Mouse (Mus musculus) testis, postnatal 10 days (tissue): Measurements from ENCODE around the gene Pnmal1.
A peak's percentile ranks its signal among the peaks of the same experiment; 100 is the strongest.
"Not testable (repeated sequence)": the region's sequence is repeated elsewhere in the genome, so short reads cannot be mapped to it uniquely, and the experiment has no call there.

Experiments
- DNase-seq: peaks from one replicate; pipeline ENCODE4 v3.0.0; 2021; ENCODE audit warnings: low spot score

The Pnmal1 gene

DNA sequence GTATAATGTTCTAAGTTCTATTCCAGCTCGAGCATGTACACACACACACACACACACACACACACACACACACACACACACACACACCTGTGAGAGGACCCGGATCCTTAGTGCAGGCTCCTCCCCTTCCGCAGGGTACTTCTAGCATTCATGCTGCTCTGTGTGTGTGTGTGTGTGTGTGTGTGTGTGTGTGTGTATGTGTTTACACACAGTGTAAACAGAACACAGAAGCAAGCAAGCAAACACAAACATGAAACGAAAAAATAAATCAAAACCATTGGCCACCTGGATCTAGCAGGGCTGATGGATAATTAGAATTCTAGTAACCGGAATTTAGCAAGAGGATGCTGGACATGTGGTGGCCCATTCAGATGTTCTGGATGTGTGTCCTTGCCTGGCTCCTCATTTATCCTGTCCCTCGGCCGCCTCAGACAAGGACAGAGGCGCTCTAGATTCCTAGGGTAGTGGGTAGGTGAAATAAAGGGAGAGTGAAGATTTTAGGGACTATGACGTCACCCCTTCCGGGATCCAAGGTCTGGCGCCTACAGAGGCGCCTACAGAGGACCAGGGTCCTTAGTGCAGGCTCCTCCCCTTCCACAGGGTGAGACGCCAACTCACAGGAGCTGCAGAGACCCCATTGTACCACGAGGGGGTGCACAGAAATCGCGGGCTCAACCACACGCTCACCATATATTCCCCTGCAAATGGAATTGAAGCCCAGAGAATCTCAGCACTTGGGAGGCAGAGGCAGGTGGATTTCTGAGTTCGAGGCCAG is 8.4 kb upstream of the Pnmal1 start:
- peak; percentile 82 for DNase-seq

DNA sequence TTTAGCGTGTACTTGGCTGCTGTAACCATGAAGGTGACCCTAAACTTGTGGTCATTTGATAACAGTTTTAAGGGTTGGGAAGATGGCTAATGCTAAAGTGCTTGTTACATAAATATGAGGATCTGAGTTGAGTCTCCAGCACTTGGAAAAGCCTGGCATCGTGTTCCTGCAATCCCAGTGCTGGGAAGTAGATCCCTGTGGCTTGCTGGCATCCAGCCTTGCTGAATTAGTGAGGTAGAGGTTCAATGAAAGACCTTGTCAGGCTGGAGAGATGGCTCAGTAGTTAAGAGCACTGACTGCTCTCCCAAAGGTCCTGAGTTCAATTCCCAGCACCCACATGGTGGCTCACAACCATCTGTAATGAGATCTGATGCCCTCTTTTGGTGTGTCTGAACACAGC is 5.7 kb upstream of the Pnmal1 start:
- not testable (repeated sequence) for DNase-seq

DNA sequence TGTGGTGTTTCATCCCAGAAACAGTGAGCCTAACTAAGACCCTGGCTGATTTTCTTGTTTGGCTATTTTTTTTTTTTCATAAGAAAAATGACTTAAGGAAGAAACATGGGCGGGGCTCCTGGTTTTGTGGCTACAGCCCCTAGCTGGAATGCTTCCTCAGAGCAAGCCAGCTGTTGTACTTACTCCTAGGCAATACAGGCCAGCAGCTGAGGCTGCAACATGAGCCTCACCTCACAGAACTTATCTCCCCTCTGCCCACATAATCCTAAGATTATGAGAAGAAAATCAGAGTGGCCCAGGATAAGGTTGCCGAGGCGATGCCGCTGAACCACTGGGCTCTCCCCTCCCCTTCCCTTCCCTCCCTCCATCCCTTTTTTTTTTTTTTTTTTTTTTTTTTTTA is 3.8 kb upstream of the Pnmal1 start:
- no peak for DNase-seq

DNA sequence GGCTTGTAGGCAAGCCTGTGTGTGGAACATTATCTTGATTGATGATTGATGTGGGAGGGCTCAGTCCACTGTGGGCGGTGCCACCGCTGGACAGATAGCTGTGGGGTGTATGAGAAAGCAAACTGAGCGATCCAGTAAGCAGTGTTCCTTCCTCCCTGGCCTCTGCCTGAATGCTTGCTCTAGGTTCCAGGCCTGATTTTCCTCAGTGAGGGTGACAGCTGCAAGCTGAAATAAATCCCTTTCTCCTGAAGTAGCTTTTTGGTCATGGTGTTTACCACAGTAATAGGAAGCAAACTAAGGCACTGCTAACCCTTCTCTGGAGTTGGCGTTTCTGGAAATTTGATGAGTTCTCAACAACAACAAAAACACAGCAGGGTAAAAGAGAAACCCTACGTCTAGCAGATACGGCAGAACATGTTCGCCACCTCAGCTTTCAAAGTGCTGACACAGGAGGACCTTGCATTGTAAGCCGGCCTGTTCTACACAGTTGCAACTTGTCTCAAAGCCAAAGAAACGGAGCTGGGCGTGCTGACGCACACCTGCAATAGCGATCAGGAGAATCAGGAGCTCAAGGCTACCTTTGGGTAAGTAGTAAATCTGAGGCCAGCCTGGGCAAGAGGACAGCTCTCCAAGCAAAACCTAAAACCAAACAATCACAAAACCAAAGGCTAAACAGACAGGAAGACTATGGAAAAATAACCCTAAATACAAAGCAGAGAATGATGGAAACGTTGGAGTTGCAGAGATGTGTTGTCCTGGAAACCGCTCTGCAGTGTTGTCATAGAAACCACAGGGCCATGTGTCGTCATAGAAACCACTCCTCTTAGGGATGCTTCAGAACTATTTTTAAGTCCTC is 2.8 kb upstream of the Pnmal1 start:
- DNase-seq, result no peak

DNA sequence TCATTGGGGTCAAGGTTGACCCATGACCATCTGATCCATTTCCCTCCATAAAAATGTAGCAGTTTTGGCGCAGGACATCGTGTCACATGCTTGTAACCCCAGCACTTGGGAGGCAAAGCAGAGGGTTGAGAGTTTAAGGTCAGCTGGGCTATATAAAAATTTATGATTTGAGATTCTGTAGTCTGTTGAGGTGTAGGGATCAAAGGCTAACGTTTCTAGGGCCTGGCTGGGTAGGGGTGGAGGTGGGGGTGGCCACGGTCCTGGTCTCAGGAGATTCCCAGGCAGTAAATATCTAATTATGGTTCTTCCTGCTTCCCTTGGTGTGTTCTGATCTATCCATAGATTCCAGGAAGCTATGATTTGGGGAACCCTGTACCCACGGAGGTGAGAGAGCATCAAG is 2.2 kb downstream of the Pnmal1 start:
- DNase-seq, result no peak

DNA sequence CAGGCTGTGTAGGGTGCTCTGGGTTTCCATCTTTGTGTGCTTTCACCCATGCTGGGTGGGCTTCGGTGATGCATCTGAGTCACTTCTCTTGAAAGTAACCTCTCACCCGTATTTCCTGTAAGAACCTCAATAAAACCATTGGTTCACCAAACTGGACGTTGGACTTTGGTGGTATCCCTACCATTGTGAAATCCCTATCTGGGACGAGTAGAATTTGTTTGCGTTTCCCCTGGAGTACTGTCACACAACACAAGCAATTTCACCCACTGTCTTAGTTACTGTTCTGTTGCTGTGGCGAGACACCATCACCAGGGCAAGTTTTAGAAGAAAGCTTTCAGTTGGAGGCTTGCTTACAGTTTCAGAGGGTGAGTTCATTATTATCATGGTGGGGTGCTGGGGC is 8.9 kb downstream of the Pnmal1 start:
- DNase-seq, result no peak

DNA sequence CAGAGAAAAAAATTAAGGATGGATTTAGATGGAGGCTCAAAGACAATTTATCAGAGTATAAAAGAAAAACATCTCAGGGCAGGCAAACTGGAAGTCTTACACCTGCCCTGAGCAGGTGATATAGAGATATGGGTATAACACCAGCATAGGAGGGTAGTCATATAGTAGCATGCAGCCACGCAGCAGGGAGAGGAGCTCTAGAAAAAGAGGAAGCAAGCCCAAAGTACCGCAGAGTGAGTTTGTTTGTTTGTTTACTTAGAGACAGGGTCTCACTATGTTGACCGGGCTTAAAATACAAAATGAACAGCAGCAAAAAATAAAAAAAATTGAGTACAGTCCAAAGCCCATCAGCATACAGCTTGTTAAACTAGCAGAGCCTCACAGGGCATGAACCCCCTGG is 11.7 kb downstream of the Pnmal1 start:
- DNase-seq, result no peak

DNA sequence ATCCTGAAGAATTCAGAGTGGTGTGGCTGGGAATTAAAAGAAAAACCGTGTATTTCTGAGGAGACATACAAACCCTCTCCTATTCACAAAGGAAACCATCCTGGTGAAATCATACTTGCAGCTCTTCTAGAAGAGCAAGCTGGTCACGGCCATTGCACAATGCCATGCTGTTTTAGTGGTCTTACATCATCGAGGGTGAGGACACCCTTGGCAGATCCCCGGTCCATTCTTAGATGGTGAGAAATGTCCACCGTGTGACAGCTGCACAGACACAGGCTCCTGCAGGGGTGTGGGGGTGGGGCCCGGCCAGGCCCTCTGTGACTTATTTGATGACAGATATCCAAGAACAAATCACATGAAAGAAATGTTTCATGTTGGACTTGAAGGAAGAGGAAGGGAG is 14.5 kb downstream of the Pnmal1 start:
- DNase-seq, result no peak

DNA sequence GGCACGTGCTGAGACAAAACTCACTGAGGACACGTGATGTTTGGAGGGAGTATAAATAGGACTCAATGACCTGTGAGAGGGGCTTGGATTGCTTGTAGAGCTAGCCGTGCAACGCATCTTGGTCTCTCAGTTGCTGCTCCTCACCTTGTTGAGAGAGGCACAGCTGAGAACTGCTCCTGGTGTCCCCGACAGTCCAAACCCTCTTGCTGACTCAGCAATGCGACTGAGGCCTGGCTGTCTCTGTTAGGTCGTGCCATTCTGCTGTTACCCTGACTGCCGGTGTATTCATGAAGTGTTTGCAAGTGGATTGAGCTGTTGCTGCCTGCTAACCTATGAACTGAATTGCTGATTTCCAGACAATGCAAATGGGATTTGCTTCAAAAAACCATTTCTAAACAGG is 16.8 kb downstream of the Pnmal1 start:
- DNase-seq, result no peak

DNA sequence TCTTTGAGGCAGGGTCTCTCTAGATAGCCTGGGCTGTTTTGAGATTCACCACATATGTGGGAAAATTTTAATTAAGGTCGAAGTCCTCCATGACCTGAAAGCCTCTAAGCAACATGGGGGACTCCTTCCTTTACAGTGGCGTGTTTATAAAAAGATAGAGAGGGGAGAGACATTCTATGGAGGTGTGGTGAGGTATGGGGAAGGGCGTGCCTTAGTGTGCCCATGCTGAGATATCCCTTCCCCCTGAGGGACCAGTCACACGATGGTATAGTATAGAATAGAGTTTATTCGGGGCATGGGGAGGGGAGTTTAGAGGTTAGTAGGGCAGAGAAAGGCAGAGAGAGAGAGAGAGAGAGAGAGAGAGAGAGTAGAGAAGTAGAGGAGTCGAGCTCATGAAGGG is 18.7 kb downstream of the Pnmal1 start:
- no peak for DNase-seq

DNA sequence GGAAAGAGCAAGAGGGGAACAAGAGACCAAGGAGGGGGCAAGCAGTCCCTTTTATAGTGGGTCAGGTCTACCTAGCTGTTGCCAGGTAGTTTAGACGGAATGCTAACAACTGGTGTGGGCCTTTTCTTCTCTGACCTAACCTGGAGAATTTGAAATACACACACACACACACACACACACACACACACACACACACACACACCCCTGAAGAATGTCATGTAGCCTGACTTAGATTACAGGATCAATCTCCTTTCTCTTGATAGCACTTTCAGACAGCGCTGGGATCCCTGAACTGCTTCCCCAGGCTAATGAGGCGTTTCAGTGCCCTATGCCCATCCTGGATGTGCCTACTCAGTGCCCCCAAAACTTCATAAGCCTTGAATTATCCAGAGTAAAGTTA is 19.1 kb downstream of the Pnmal1 start:
- no peak for DNase-seq

DNA sequence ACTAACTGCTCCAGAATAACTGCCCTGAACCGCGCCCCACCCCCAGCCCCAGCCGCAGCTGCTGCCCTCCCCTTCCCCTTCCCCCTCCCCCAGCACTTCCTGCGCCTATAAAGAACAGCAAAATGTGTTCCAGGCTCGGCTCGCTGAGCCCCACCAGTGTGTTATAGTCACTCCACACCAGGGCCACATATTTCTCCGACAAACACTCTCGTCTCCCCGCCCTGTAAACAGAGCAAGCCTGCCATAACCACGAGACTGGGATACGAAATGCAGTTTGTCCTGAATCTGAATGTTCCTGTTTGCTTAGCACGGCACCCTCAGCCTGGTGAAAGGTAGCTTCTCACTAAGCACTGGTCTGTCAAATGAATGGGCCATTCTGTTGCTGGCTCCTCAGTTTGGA is 20.9 kb downstream of the Pnmal1 start:
- peak; percentile 59 for DNase-seq

DNA sequence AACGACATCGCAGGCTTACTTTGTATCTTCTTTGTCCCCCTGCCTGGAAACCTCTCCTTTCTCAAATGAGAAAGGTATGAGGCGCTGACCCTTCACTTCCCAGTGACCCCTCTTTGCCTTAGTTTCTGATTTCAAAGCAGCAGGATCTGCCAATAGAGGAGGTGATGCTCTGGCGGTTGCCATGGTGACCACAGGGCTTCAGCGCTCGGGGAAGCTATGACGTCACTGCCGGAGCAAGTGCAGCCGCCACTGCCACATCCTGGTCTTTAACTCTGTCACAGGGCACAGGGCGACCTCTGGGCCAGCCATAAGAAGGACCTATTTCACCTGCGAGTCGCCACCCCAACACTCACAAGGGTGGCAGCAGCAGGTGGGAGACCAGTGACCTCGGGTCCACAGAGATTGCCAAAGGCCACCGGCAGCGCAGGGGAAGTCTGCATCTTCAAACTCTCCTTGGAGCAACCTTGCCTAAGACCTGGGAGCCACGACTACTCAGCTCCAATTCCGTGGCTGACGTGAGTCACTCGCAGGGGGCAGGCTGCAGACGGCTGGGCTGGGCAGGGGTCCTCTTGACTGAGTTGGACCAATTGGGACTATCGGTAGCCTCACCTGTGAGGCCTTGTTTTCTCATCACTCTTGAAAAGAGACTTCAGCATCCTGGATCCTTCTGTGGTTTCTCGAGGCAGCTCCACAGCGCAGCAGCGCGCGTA is 23.5 kb downstream of the Pnmal1 start, which contains the start of gene Gm42372:
Gene Gm42372, plus strand, starts transcription at position 228 of the 710 bp plus-strand sequence.
- no peak for DNase-seq

DNA sequence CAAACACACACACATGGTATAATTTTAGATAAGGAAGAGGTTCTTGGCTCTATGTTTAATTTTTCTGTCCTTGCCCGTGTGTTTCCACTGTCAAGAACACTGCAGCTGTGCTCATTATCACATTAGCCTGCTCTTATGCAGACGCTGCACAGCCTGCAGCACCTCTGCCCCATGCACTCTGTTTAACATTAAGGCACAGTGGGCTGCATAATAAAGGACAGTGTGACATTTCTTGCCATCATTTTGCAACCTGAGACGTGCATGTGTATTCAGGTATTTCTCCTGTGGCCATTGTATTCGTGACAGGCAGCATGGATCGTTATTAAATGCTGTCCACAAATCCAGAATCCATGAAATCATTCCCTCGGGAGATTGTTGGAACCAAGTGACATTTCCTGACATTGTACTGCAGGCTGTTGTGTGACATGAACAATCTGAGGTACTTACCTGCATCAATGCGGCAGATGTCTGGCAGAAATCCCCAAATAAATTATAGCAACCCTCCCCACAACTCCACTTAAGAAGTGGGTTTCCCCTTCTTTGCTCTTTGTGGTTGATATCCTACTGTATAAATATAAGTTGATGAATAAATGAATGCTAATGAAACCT is 28.2 kb downstream of the Pnmal1 start:
- DNase-seq, result no peak

DNA sequence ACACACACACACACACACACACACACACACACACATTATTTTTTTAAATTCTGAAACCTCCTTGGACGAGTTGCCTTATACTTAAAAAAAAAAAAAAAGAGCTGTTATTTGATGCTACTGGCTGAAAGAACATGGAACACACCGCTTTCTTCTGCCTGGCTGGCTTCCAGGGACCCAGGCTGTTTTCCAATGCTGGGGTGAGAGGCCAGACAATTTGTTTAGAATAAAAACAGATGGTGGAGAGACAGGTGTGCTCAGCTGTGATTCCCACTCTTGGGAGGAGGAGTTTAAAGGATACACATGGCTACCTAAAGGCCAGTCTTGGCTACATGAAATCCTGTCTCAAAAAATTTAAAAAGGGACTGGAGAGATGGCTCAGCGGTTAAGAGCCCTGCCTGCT is 28.9 kb downstream of the Pnmal1 start:
- DNase-seq, result peak; percentile 88

DNA sequence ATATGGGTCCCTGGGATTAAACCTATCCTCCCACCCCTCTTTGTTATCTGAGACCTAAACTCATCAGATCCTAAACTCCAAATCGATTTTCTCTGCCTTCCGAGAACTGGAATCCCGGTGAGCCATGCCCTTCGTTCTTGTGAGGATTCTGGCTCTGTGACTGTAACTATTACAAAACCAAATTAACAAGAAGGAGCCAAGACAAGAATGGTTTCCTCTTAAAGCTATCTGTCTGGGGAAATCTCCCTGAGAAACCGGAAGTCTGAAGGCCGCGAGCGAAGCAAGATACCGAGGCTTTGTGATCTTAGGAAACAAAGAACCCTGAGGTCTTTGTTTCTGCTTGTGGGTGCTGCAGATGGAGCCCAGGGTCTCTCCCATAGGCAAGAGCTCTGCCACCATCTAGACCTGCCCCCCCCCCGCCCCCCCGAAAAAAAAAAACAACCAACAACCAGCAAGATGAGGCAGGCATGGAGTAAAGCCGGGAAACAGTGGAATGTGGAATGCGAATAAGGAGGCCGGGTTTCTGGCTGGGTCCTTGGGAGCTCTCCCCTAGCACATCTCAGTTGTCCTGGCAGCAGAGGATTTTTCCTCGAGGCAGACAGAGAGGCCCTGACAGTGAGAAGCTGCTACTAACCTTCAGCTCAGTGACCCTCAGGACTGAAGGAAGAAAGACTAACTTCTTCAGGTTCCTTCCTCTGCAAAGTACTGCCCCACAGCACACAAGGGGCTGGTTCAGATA is 30.7 kb downstream of the Pnmal1 start:
- no peak for DNase-seq

DNA sequence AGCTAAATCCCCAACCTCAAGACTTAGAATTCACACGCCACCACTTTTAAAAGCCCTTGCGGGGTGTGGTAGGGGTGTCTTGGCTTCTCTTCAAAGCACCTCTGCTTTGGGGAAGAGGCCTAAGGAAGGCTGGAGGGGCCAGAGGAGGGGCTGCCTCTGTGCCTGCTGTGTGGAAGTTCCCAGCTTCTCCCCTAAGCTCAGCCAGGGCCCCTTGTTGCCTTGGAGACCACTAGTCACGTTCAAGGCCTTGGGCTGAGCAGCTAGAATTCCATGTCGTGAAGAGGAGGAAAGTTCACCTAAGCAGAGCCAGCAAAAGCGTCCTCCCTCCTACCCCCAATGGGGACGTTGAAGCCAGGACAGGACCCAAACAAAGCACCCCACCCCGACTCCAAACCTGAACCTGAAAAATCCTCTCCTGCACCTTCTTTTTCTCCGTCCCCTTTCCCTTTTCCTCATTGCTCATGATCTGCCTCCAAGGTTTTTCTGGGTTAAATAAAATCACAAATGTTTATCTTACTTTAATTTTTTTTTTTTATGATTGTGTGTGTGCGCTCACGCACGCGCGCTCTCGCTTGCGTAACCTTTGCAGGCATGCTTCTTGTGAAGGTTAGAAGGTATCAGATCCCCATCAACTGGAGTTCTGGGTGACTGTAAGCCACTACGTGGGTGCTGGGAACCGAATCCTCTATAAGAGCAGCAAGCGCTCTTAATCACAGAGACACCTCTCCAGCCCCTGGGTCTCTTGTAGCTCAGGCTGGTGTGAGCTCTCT is 32.4 kb downstream of the Pnmal1 start:
- peak; percentile 74 for DNase-seq

DNA sequence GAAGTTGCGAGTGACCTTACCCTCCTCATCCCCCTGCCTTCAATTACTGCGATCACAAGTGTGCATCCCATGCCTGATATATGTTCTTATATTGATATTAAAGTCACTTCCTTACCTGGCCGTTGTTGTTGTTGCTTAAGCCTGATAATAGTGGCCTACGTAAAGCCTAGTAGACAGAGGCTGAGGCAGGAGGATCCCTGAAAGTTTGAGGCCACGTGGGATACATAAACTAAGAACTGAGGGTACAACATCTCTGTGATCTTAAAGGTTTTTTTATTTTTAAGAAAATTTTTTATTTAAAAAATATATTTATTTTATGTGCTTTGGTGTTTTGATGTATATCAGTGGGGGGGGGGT is 33.0 kb downstream of the Pnmal1 start, which contains the start of gene Ccdc8:
Gene Ccdc8, plus strand, starts transcription at position 258 of the 357 bp plus-strand sequence.
- DNase-seq, result no peak

DNA sequence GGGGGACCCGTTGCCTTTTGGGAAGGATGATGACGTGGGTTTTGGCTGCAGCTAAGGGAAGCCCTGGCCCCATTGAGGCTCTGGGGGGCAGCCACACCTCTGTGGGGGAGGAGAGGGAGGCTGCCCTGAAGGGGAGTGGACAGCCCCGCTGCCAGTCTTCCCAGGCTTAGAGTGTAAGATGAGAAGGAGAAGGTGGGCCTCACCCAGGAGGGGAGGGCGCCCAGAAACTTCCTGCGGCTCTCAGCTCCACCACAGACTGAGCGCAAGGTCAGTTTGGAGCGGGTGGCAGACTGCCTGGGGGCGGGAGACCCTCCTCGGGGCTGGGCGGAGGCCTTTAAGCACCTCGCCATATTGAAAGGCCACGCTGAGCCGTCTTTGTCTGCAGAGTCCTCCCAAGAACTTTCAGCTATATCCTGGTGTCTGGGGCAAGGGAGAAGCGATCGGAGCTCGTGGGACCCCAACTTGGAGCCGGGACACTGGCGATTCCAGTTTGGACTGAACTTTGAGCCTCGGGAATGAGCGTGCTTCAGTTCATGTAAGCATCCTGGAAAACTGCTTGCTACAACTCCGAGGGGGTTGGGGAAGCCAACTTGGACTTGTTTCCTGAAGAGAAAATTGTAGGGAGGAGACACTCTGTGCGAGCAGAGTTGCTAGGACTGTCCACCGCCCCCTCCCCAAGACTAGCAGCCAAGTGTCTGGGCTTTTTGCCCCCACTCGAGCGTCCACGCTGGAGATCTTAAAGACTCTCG is 34.3 kb downstream of the Pnmal1 start:
- DNase-seq, result peak; percentile 84

DNA sequence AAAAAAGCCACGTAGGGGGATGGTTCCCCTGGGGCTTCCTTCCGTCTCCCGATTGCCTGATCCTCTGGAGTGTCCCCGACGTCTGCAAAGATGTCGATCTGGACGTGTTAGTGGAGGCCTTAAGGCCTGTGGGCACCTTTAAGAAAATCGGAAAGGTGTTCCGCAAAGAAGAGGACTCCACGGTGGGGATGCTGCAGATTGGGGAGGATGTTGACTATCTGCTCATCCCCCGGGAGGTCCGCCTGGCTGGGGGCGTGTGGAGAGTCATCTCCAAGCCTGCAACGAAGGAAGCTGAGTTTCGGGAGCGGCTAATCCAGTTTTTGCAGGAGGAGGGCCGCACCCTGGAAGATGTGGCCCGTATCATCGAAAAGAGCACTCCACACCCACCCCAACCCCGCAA is 34.9 kb downstream of the Pnmal1 start:
- DNase-seq, result no peak
